In genomic region chr12:70967581-70967980, GRCm38 (mm10) we compare ENCODE assay signal across 8 mouse cellular contexts. TPM values are rescaled to one million over a fixed set of nuclear protein-coding genes. Genes with fewer than 3 reads are reported as not detected.
A peak's percentile ranks its signal among the peaks of the same experiment; 100 is the strongest.
DNase-seq lines count a peak whose midpoint lies in the region; ATAC-seq lines count a peak whose summit lies in the region.

No protein-coding gene starts in this region.

- ATAC-seq in erythroblast, adult 5-6 weeks (replicated peaks; ENCODE audit: low FRiP score, poor library complexity, severe bottlenecking) = no peak
- no peak for ATAC-seq in limb, embryonic 15.5 days (ENCODE audit: insufficient number of reproducible peaks, low FRiP score, low TSS enrichment, low read depth)

- peak; percentile 5 for DNase-seq in urinary bladder, postnatal 25 days (ENCODE audit: low spot score)
- no peak for DNase-seq in urinary bladder, postnatal 4 days (ENCODE audit: low spot score in 2 of 2)
- no peak for DNase-seq in urinary bladder, postnatal 36 days (ENCODE audit: low spot score in 2 of 2)
- no peak for DNase-seq in right cerebral cortex, postnatal 36 days (ENCODE audit: low spot score in 2 of 2)
- DNase-seq in layer of hippocampus, postnatal 25 days (ENCODE audit: extremely low spot score in 1 of 2, low spot score in 1 of 2) = no peak

- peaks cover 23% of the 10 kb centered on the region for H3K4me1 ChIP-seq in erythroblast, embryonic 14.5 days (ENCODE audit: control insufficient read depth)
- H3K4me1 ChIP-seq in limb, embryonic 15.5 days = peaks cover 8% of the 10 kb centered on the region

- peak overlapping the region; percentile 77 for H3K4me3 ChIP-seq in erythroblast, embryonic 14.5 days (replicated peaks)
- H3K4me3 ChIP-seq in limb, embryonic 15.5 days = peak overlapping the region; percentile 57

- H3K27ac ChIP-seq in limb, embryonic 15.5 days = peak overlapping the region; percentile 95

- H3K9me3 ChIP-seq in erythroblast, embryonic 14.5 days (ENCODE audit: control insufficient read depth, low read length) = no peaks in the 10 kb centered on the region
- no peaks in the 10 kb centered on the region for H3K9me3 ChIP-seq in limb, embryonic 15.5 days

- H3K36me3 ChIP-seq in erythroblast, embryonic 14.5 days (ENCODE audit: control insufficient read depth) = peaks cover 18% of the 10 kb centered on the region
- peaks cover 18% of the 10 kb centered on the region for H3K36me3 ChIP-seq in limb, embryonic 15.5 days

- peak overlapping the region; percentile 73 for H3K9ac ChIP-seq in limb, embryonic 15.5 days

- peak overlapping the region; percentile 46 for H3K4me2 ChIP-seq in limb, embryonic 15.5 days

- no peaks in the 10 kb centered on the region for H3K27me3 ChIP-seq in erythroblast, embryonic 14.5 days (ENCODE audit: control insufficient read depth)
- H3K27me3 ChIP-seq in limb, embryonic 15.5 days = no peaks in the 10 kb centered on the region

- 28% methylated on average over 8 of the region's 8 CpGs for WGBS in limb, embryonic 15.5 days

RNA-seq across cellular contexts. Expression of gene Psma3, which starts 6.8 kb away (rescaled TPM):
- polyA plus RNA-seq in erythroblast, embryonic 14.5 days (2012) = 1.9 and 2.3 TPM in 2 replicates
- 105 and 133 TPM in 2 replicates for total RNA-seq in erythroblast, adult 5-6 weeks (2015; ENCODE audit: low replicate concordance)
- 67.8 and 119 TPM in 2 replicates for total RNA-seq in erythroblast, adult 5-6 weeks (2017; ENCODE audit: low replicate concordance)
- 511 and 556 TPM in 2 replicates for polyA plus RNA-seq in limb, embryonic 15.5 days (2015; fragmentation: Nextera tagmentation; extraction: Ambion mirVana)
- total RNA-seq in layer of hippocampus, postnatal 25 days (2021) = 100 to 1,000 TPM; 207 to 215 TPM

RNA-seq across cellular contexts. Expression of gene Actr10, which starts 29.9 kb away (rescaled TPM):
- polyA plus RNA-seq in erythroblast, embryonic 14.5 days (2012) = 0.52 and 0.84 TPM in 2 replicates
- 40.3 and 76.7 TPM in 2 replicates for total RNA-seq in erythroblast, adult 5-6 weeks (2015; ENCODE audit: low replicate concordance)
- total RNA-seq in erythroblast, adult 5-6 weeks (2017; ENCODE audit: low replicate concordance) = 29.5 and 39.3 TPM in 2 replicates
- polyA plus RNA-seq in limb, embryonic 15.5 days (2015; fragmentation: Nextera tagmentation; extraction: Ambion mirVana) = 229 and 230 TPM in 2 replicates
- total RNA-seq in layer of hippocampus, postnatal 25 days (2021) = 100 to 1,000 TPM; 174 to 178 TPM

RNA-seq across cellular contexts. Expression of gene Arid4a, which starts 48.2 kb away (rescaled TPM):
- 0.94 and 1.4 TPM in 2 replicates for polyA plus RNA-seq in erythroblast, embryonic 14.5 days (2012)
- 17.9 and 21.3 TPM in 2 replicates for total RNA-seq in erythroblast, adult 5-6 weeks (2015; ENCODE audit: low replicate concordance)
- 41.5 and 57.6 TPM in 2 replicates for total RNA-seq in erythroblast, adult 5-6 weeks (2017; ENCODE audit: low replicate concordance)
- 39.0 and 40.9 TPM in 2 replicates for polyA plus RNA-seq in limb, embryonic 15.5 days (2015; fragmentation: Nextera tagmentation; extraction: Ambion mirVana)
- 10 to 100 TPM; 36.8 to 41.7 TPM for total RNA-seq in layer of hippocampus, postnatal 25 days (2021)
